Mouse (Mus musculus): Measurements from ENCODE around the gene Zbtb45. TPM values are rescaled to one million over a fixed set of nuclear protein-coding genes. Genes with fewer than 3 reads are reported as not detected.

The Zbtb45 gene
- total RNA-seq, 1 experiment from 2014 or later, result 3.8 TPM

DNA sequence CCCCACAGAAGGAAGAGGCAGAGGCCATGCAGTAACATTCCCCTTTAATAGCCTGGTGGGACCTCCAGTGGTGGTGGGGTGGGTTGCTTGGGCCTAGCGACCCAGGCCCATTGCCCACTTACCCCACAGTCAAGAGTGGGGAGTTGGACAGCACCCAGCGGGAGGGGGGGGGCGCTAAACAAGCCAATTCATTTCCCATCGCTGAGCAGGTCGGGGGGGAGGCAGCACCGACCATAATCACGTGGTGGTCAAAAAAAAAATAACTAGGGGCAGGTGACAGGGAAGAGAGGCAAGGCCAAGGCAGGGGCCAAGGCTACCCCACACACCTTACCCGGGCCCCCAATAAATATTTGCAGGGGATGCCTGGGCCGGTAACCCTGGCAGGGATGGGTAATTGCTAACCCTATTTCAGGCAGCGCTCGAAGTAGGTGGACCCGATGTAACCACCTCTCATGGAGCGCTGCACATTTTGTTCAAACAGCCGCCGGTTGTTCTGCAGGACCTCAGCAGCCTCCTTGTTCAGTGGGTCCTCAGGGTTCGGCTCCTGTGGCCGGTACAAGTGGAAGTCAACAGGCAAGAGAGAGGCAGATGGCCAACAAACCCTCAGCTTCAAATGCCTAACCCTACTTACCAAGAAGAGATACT is 25.5 kb upstream of the Zbtb45 start:
- ATAC-seq (replicated peaks; ENCODE audit: insufficient number of reproducible peaks, low FRiP score, low TSS enrichment, poor library complexity, severe bottlenecking), result no peak

DNA sequence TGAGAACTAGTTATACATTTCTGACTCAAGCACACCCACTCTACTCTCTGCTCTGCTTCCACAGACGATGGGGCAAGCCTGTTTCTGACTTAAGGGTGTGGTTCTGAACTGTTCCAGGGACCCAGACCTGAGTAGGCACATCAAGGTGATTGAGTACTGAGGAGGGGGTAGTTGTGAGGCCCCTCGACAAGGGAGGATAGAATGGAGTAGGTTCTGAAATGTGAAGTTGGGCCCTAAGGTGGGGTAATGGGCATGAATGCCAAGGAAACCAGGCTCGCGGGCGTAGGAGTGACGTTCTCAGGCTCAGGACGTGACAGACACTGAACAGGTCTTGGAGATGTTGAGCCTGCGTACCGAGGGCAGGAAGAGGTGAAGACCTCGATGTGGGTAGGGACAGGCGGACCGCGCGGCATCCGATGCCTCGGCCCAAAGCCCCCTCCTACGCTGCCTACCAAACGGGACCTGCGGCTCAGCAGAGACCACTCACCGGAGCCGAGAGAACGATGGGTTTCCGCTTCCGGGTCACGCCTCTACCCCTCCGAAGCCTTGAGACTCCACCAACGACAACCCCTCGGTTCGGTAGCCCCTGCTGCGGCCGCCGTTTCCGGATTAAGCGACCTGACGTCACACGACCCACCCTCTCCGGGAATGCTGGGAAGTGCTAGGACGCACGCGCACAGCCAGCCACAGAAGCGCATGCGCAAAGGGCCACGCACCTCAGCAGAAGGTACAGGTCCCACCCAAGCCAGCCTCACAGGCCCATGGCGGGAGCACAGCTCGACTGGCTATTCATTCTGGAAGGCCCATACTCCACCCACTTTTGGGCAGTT is 24.5 kb upstream of the Zbtb45 start, which contains the start of gene Chmp2a:
TSS of gene Chmp2a (minus strand) at position 660 of the 830 bp plus-strand sequence.
- ATAC-seq (replicated peaks; ENCODE audit: insufficient number of reproducible peaks, low FRiP score, low TSS enrichment, poor library complexity, severe bottlenecking), result peak; percentile 67

- no peak for ATAC-seq (replicated peaks; ENCODE audit: insufficient number of reproducible peaks, low FRiP score, low TSS enrichment, poor library complexity, severe bottlenecking)
Measured at GRCm38 (mm10) chr7:13033451-13034147, 23.8 kb upstream of the Zbtb45 start.

- no peak for ATAC-seq (replicated peaks; ENCODE audit: insufficient number of reproducible peaks, low FRiP score, low TSS enrichment, poor library complexity, severe bottlenecking)
Measured at GRCm38 (mm10) chr7:13032541-13032940, 22.7 kb upstream of the Zbtb45 start.

DNA sequence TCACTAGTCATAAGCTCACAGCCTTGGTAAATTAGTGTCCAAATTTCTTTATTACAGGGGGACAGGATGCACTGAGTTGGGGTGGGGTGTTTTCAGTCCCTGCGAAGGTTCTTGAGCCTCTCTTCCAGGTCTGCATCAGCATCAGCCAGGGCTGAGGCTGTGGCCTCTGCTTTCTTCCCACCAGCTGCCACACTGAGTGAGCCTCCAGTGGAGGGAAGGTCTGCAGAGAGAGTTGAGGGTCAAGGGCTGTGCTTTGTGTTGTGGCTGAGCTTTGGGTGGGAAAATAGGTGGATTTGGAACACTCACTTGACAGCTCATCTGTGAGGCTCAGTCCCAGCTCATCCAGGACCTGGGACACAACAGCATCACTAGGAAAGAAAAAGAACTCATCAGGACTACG is 22.1 kb upstream of the Zbtb45 start:
- ATAC-seq (replicated peaks; ENCODE audit: insufficient number of reproducible peaks, low FRiP score, low TSS enrichment, poor library complexity, severe bottlenecking), result no peak

DNA sequence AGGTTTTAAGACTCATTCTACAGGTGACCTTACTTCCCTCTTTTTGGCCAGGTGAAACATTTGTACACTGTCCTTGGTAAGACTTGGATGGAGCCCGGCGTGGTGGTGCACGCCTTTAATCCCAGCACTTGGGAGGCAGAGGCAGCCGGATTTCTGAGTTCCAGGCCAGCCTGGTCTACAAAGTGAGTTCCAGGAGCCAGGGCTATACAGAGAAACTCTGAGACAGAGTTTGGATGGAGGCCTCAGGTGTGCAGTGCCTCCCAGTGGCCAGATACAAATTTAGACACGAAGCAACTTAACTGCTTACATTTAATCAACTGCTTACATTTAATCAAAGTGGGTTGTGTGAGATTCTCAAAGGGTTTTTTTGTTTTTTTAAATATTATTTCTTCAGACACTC is 21.2 kb upstream of the Zbtb45 start:
- no peak for ATAC-seq (replicated peaks; ENCODE audit: insufficient number of reproducible peaks, low FRiP score, low TSS enrichment, poor library complexity, severe bottlenecking)

DNA sequence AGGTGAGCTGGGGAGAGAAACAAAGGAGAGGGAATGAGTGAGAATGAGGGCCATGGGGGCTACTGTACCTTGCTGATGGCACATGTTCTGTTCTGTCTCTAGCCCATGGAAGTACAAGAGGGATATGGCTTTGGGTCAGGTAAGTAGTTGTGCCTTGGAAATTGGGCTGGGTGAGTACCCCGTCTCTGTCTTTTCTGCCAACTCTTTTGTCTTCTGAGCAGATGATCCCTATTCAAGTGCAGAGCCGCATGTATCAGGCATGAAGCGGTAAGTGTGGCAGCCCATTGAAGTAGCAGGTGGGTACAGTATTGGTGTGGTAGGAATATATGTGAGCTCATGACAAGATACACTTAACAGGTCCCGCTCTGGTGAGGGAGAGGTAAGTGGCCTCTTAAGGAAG is 19.2 kb upstream of the Zbtb45 start:
- ATAC-seq (replicated peaks; ENCODE audit: insufficient number of reproducible peaks, low FRiP score, low TSS enrichment, poor library complexity, severe bottlenecking), result no peak

- no peak for ATAC-seq (replicated peaks; ENCODE audit: insufficient number of reproducible peaks, low FRiP score, low TSS enrichment, poor library complexity, severe bottlenecking)
Measured at GRCm38 (mm10) chr7:13025511-13026112, 15.8 kb upstream of the Zbtb45 start.

DNA sequence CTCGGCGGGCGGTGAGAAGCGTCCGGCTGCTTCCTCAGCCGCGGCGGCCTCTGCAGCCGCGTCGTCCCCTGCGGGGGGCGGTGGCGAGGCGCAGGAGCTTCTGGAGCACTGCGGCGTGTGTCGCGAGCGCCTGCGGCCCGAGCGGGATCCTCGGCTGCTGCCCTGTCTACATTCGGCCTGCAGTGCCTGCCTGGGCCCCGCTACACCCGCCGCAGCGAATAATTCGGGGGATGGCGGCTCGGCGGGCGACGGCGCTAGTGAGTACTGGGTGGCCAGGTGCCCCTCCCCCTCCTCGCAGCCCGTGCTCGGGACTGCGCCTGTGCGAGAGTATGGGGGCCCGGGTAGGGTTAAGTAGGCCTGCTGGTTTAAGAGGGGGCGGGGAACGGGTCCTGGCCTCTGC is 15.0 kb upstream of the Zbtb45 start:
- ATAC-seq (replicated peaks; ENCODE audit: insufficient number of reproducible peaks, low FRiP score, low TSS enrichment, poor library complexity, severe bottlenecking), result no peak

GRCm38 (mm10) chr7:13023928-13024731 is 14.3 kb upstream of the Zbtb45 start:
- peak; percentile 78 for ATAC-seq (replicated peaks; ENCODE audit: insufficient number of reproducible peaks, low FRiP score, low TSS enrichment, poor library complexity, severe bottlenecking)

- ATAC-seq (replicated peaks; ENCODE audit: insufficient number of reproducible peaks, low FRiP score, low TSS enrichment, poor library complexity, severe bottlenecking), result peak; percentile 65
Measured at GRCm38 (mm10) chr7:13022773-13023535, 13.1 kb upstream of the Zbtb45 start.

DNA sequence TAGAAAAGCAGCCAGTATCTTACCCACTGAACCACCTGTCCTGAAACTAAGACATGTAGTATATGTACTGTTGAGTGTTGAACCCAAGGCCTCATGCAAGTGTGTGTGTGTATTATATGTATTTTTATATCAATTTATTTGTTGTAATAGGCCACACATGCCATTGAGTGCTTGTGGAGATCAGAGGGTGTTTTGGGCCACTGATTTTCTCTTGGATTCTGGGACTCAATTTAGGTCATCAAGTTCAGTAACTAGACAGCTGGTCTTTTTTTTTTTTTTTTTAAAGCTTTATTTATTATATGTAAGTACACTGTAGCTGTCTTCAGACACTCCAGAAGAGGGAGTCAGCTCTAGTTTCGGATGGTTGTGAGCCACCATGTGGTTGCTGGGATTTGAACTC is 5.4 kb upstream of the Zbtb45 start:
- ATAC-seq (replicated peaks; ENCODE audit: insufficient number of reproducible peaks, low FRiP score, low TSS enrichment, poor library complexity, severe bottlenecking), result no peak

- ATAC-seq (replicated peaks; ENCODE audit: insufficient number of reproducible peaks, low FRiP score, low TSS enrichment, poor library complexity, severe bottlenecking), result no peak
Measured at GRCm38 (mm10) chr7:13014275-13014839, 4.5 kb upstream of the Zbtb45 start.

- ATAC-seq (replicated peaks; ENCODE audit: insufficient number of reproducible peaks, low FRiP score, low TSS enrichment, poor library complexity, severe bottlenecking), result no peak
Measured at GRCm38 (mm10) chr7:13013671-13014070, 3.8 kb upstream of the Zbtb45 start.

GRCm38 (mm10) chr7:13009143-13010004 is 460 bp downstream of the Zbtb45 start:
- ATAC-seq (replicated peaks; ENCODE audit: insufficient number of reproducible peaks, low FRiP score, low TSS enrichment, poor library complexity, severe bottlenecking), result peak; percentile 89

- ATAC-seq (replicated peaks; ENCODE audit: insufficient number of reproducible peaks, low FRiP score, low TSS enrichment, poor library complexity, severe bottlenecking), result no peak
Measured at GRCm38 (mm10) chr7:13007341-13008092, 2.3 kb downstream of the Zbtb45 start.
